Comparison of ENCODE assay signal across 1 mouse cellular context in genomic region chr1:118621055-118621454, GRCm38 (mm10). TPM values are rescaled to one million over a fixed set of nuclear protein-coding genes. Genes with fewer than 3 reads are reported as not detected.
"Had no signal": no experiment of that assay in that cellular context is flagged by ENCODE, and none has a peak within 500 bp of the region (broad histone marks: within the 10 kb centered on the region; RNA-seq: fewer than 3 reads in every experiment).

No protein-coding gene starts in this region.

RNA-seq across cellular contexts. Expression of gene Tfcp2l1, which starts 6.7 kb away (rescaled TPM):
- polyA plus RNA-seq: erythroblast, embryonic 14.5 days had no signal
